Mouse (Mus musculus): ENCODE measurements around the gene Dixdc1.

The Dixdc1 gene

GRCm38 (mm10) chr9:50738914-50739870 is at the start of gene Dixdc1:
TSS of gene Dixdc1 (minus strand) at chr9:50739517.
- in situ Hi-C loops (cut with MboI, MseI), result no loop called here

GRCm38 (mm10) chr9:50782155-50782554 is 42.8 kb upstream of the Dixdc1 start:
- in situ Hi-C loops (cut with MboI, MseI), result no loop called here

GRCm38 (mm10) chr9:50776162-50776760 is 36.9 kb upstream of the Dixdc1 start:
- in situ Hi-C loops (cut with MboI, MseI), result no loop called here

GRCm38 (mm10) chr9:50775662-50776126 is 36.4 kb upstream of the Dixdc1 start:
- in situ Hi-C loops (cut with MboI, MseI), result no loop called here

GRCm38 (mm10) chr9:50774991-50775612 is 35.8 kb upstream of the Dixdc1 start, which contains the start of the genes Alg9 and 1110032A03Rik:
TSS of gene Alg9 (plus strand) at chr9:50775019.
TSS of gene 1110032A03Rik (minus strand) at chr9:50775520.
- in situ Hi-C loops (cut with MboI, MseI), result loop anchor here (25.0 kb wide), 1 partner anchor 1713 kb away; the partner anchor contains the start of gene Zw10

GRCm38 (mm10) chr9:50774026-50774462 is 34.7 kb upstream of the Dixdc1 start:
- in situ Hi-C loops (cut with MboI, MseI), result loop anchor here (25.0 kb wide), 1 partner anchor 1712 kb away; the partner anchor contains the start of gene Zw10

GRCm38 (mm10) chr9:50770011-50770410 is 30.7 kb upstream of the Dixdc1 start:
- in situ Hi-C loops (cut with MboI, MseI), result loop anchor here (25.0 kb wide), 1 partner anchor 1708 kb away; the partner anchor contains the start of gene Zw10

- in situ Hi-C loops (cut with MboI, MseI), result loop anchor here (25.0 kb wide), 1 partner anchor 1706 kb away; the partner anchor contains the start of gene Zw10
Observed at GRCm38 (mm10) chr9:50768107-50769002, 29.0 kb upstream of the Dixdc1 start, which contains the start of gene Fdxacb1. TSS of gene Fdxacb1 (plus strand) at chr9:50768236.

- in situ Hi-C loops (cut with MboI, MseI), result loop anchor here (25.0 kb wide), 1 partner anchor 1705 kb away; the partner anchor contains the start of gene Zw10
Observed at GRCm38 (mm10) chr9:50767531-50768106, 28.3 kb upstream of the Dixdc1 start.

GRCm38 (mm10) chr9:50763331-50763730 is 24.0 kb upstream of the Dixdc1 start:
- in situ Hi-C loops (cut with MboI, MseI), result loop anchor here (25.0 kb wide), 1 partner anchor 1701 kb away; the partner anchor contains the start of gene Zw10

- in situ Hi-C loops (cut with MboI, MseI), result loop anchor here (25.0 kb wide), 1 partner anchor 1699 kb away; the partner anchor contains the start of gene Zw10
Observed at GRCm38 (mm10) chr9:50761520-50762243, 22.4 kb upstream of the Dixdc1 start.

GRCm38 (mm10) chr9:50756711-50757110 is 17.4 kb upstream of the Dixdc1 start:
- in situ Hi-C loops (cut with MboI, MseI), result loop anchor here (25.0 kb wide), 1 partner anchor 1694 kb away; the partner anchor contains the start of gene Zw10

GRCm38 (mm10) chr9:50753947-50754346 is 14.6 kb upstream of the Dixdc1 start:
- in situ Hi-C loops (cut with MboI, MseI), result loop anchor here (25.0 kb wide), 1 partner anchor 1692 kb away; the partner anchor contains the start of gene Zw10

GRCm38 (mm10) chr9:50752784-50753615 is 13.7 kb upstream of the Dixdc1 start:
- in situ Hi-C loops (cut with MboI, MseI), result loop anchor here (25.0 kb wide), 1 partner anchor 1691 kb away; the partner anchor contains the start of gene Zw10

GRCm38 (mm10) chr9:50752054-50752602 is 12.8 kb upstream of the Dixdc1 start, which contains the start of gene Hspb2:
TSS of gene Hspb2 (minus strand) at chr9:50752354.
- in situ Hi-C loops (cut with MboI, MseI), result loop anchor here (25.0 kb wide), 1 partner anchor 1690 kb away; the partner anchor contains the start of gene Zw10

- in situ Hi-C loops (cut with MboI, MseI), result loop anchor here (25.0 kb wide), 1 partner anchor 1689 kb away; the partner anchor contains the start of gene Zw10
Observed at GRCm38 (mm10) chr9:50751323-50751722, 12.0 kb upstream of the Dixdc1 start, which contains the start of gene Cryab. TSS of gene Cryab (plus strand) at chr9:50751325.

GRCm38 (mm10) chr9:50750706-50751105 is 11.4 kb upstream of the Dixdc1 start:
- in situ Hi-C loops (cut with MboI, MseI), result loop anchor here (25.0 kb wide), 1 partner anchor 1688 kb away; the partner anchor contains the start of gene Zw10
